Mouse (Mus musculus) A20 (cell line): ENCODE measurements around the gene Slc13a3.
"Not testable (repeated sequence)": the region's sequence is repeated elsewhere in the genome, so short reads cannot be mapped to it uniquely, and the experiment has no call there.

Source experiments
- DNase-seq: peaks from one replicate; pipeline ENCODE4 v3.0.0-alpha.2; 2011; ENCODE audit warnings: low read depth, low spot score

Gene Slc13a3

DNA sequence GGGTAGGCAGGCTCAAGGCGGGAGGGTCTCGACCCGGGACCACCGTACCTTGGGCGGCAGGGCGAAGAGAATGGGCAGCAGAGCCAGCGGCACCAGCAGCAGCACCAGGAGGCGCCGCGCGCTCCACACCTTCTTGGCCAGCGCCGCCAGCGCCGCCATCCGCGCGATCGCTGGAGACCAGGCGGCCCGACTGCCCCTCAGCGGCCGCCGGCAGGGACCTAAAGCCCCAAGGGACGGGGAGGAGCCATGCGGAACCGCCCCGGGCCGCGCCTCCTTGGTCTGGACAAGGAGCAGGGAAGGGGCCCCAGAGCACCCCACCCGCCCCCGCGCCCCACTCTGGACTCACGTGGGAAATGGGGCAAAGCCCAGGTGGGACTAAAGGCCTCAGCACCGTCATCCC, at the start of gene Slc13a3:
TSS of gene Slc13a3 (minus strand) at position 228 of the 400 bp plus-strand sequence.
- DNase-seq, result no peak

DNA sequence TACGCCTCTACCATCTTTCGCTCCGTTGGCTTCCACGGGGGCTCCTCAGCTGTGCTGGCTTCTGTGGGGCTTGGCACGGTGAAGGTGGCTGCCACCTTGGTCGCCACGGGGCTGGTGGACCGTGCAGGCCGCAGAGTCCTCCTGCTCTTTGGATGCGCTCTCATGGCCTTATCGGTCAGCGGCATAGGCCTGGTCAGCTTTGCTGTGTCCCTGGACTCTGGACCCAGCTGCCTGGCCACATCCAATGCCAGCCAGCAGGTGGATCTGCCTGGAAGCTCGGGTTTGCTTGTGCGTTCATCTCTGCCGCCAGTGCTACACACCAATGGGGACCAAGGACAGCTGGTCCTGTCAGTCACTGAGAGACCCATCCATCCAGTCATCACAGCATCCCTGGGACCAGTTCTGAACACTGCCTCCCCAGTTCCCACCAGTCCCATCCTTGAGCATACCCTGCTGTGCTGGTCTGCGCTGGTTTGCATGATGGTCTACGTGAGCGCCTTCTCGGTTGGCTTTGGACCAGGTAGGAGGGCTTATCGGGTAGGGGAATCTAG, 42.2 kb upstream of the Slc13a3 start:
- no peak for DNase-seq

DNA sequence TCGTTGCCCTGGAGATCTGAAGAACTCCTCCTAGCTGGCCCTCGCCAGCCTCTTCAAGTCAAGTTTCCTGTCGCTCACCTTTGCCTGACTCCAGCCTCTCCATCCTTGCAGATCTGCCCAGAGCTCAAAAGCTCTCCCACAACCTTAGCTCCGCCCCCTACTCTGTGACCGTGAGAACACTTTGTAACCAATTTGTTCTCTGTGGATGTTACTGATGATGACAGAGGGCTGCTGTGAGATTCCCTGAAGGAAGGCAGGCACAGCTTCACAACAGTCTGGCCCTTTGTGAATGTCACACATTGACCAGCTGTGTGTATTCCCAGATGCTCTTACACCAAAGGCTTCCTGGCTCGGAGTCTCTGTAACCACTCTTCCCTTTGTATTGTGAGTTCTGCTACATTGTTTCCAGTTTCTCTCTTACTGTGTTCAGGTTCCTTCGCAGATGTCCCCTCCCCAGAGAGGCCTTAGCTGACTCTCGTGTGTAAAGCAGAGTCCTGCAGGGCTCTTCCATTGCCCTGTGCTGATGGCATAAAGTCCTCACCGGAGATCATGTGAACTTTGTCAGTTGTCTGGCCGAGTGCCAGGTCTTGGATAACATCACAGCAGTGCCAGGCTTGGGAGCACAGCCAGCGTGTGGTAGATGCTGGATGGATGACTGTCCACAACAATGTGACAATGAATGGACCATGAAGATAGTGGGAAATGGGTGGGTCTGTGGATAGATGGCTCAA, 40.0 kb upstream of the Slc13a3 start:
- DNase-seq, result no peak

DNA sequence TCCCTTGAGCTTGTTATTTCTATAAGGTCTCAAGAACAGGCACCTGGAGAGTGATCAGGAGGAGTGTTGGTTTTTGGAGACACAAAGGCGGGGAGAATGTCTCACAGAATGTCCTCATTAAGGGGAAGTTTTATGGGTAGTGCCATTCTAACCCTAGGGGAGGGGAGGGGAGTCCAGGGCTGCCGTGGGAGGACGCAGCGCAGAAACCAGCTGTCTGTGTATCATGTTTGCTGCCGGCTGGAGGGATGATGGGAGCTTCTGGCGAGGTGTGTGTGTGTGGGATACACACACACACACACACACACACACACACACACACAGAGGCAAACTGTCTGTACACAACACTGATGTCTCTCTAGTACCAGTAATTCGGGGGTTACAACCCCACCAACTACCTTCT, 39.4 kb upstream of the Slc13a3 start:
- no peak for DNase-seq

DNA sequence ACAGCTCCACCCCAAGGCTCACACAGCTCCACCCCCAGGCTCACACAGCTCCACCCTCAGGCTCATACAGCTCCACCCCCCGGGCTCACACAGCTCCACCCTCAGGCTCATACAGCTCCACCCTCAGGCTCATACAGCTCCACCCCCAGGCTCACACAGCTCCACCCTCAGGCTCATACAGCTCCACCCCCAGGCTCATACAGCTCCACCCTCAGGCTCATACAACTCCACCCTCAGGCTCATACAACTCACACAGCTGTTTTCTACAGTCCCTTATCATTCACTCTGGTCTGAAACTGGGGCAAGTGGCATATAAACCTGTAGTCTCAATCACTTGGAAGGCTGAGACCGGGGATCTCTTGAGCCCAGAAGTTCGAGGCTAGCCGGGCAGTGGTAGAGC, 38.5 kb upstream of the Slc13a3 start:
- DNase-seq, result peak; percentile 23

DNA sequence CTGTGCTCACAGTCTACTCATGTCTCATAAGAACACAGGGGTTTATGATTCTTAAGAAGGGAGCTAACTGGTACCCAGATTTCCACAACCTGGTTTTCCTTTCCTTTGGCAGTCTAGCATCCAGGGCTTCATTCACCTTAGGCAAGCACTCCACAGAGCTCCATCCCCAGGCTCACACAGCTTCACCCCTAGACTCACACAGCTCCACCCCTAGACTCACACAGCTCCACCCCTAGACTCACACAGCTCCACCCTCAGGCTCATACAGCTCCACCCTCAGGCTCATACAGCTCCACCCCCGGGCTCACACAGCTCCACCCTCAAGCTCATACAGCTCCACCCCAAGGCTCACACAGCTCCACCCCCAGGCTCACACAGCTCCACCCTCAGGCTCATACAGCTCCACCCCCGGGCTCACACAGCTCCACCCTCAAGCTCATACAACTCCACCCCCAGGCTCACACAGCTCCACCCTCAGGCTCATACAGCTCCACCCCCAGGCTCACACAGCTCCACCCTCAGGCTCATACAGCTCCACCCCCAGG, 38.0 kb upstream of the Slc13a3 start:
- not testable (repeated sequence) for DNase-seq

DNA sequence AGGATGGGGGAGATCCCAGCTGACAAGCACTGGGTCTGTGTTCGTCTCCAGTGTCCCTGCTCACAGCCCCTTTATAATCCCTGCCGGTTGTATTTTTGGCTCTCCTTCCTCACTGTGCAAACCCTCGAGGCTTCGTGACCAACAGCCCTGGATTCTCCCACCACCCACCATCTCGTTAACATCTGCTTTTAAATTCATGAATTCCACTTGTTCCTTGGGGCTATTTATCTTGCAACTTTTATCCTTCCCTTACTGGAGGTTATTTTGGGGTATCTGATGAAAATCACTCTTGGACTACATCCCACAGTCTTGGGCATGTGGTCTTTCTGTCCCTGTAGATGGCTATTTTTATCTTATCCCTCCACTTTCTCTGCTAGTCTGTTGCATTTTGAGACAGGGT, 37.4 kb upstream of the Slc13a3 start:
- DNase-seq, result no peak

DNA sequence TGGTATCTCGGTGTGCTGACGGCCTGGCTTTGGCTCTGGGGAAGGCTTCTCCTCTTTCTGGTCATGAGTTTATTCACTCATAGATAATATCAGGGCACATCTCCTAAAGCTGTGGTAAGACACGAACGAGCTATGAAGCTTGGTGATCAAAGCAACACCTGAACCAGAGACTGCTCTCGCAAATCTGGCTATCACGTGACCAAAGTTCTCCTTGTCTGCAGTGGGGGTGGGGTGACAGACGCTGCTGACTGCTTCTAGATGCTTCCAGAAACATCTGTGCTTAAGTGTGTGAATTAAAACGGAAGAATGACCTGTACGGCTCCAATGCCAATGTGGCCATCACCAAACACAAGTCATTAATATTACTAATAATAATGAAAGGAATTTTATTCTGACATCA, 36.7 kb upstream of the Slc13a3 start:
- no peak for DNase-seq

DNA sequence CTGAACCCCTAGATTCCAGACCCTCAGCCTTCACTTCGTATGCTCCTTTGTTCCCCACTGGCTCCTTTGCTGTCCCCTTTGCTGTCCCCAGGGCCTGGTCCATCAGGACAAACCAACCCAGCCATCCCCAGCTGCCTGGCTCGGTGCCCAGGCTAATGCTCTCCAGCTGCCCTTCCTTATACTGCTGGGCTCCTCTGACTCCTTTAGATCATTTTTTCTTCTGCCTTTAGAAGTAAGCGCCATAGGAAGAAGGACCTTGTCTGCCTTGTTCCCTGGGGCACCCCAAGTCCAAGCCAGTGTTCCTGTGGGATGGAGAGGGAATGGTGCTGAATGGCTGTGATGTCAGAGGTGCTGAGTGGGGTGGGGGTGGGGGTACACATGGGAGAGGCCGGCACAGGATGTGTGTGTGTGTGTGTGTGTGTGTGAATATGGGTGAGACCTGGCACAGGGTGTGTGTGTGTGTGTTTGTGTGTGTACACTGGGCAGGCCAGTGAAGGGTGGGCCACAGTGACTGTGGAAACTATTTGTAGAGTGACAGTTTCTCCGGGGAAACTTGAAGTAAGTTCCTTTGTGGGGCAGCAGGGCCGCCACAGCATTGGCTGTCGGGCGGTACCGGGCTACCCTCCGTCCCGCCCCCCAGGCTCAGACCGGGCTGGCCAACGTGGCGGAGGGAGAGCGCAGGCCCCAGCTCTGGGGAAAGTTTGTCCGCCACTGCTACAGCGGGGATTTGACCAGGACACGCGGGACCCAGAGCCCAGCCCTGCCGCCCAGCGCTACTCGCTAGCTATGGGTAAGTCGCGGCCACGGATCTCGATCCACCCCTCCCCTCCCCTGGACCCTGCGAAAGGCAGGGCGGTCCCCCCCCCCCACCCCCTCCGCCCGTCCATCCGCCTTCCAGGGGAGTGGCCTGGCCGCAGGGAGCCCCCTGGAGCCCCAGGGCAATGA, 30.5 kb upstream of the Slc13a3 start, which contains the start of gene Slc2a10:
TSS of gene Slc2a10 (plus strand) at position 529 of the 945 bp plus-strand sequence.
- DNase-seq, result no peak

DNA sequence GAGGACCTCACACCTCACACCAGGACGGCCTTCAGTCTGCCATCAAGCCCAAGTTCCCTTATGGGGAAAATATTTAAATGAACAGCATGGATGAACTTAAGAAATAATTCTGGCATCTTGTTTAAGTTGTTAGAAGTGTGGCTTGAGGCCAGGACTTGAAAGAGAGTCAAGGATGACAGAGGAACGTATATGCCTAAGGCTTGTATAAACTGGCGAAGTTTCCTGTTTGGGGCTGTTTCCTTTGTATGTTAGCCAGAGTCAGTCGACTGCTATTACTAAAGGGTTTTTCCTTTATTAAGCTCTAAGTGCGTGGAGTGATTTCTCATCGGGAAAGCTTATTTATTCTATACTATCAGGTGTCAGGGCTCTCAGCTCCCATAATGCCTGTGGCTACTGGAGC, 25.8 kb upstream of the Slc13a3 start:
- DNase-seq, result no peak

DNA sequence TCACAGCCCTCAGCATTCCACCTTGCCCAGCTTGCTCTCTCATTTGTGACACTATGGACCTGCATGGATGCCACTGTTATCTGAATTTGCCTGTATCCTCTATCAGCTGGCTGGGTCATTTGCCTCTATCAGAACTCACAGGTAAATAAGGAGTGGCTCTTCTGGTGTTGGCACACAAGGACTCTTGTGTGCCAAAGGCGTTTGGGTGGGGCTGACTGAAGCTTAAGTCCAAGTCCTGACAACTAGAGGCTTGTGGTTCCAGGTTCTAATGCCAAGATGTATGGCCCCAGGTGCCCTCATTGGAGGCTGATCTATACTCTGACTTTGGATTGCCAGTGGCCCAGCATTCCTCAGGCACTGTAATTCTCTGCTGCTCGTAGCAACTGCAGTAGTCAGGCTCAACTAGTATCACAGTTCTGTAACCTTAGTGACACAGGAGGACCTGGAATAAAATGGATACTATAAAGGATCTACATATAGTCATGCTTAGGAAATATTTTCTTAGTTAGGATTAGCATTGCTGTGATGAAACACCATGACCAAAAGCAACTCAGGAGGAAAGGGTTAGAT, 24.8 kb upstream of the Slc13a3 start:
- no peak for DNase-seq

DNA sequence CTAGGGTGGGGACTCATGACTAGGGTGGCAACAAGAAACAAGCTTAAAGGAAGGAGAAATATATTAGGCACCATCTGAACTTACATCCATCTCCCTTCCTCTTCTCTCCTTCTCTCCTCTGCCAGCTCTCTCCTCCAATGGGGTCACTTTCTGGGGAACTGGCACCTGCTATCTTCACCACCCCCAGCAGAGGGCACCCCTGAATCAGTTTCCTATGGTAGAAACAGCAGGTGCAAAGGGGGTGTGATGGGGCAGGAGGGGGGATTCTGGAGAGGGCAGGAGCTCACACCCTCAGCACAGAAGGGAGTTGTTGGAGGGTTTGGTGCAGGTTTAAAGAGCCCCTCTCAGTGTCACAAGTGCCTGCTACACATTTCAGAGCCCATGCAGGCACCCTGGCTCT, 23.2 kb upstream of the Slc13a3 start:
- DNase-seq, result peak; percentile 70

DNA sequence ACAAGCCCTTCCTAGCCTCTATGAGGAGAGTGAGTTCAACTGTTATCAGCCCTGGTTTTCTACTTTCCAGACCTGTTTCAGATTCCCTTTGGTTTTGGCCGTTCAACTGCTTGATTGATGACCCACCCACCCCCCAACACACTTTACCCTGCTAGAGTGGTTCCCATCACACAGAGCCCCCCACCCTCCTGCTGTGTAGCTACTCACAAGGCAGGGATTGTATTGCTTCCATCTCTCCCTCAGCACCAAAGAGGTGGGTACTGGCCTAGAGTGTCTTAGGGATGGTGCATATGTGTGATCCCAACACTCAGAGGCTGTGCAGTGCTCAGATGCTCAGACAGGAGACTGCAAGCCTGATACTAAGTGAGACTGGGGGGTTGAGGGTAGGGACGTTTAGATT, 21.5 kb upstream of the Slc13a3 start:
- peak; percentile 57 for DNase-seq

DNA sequence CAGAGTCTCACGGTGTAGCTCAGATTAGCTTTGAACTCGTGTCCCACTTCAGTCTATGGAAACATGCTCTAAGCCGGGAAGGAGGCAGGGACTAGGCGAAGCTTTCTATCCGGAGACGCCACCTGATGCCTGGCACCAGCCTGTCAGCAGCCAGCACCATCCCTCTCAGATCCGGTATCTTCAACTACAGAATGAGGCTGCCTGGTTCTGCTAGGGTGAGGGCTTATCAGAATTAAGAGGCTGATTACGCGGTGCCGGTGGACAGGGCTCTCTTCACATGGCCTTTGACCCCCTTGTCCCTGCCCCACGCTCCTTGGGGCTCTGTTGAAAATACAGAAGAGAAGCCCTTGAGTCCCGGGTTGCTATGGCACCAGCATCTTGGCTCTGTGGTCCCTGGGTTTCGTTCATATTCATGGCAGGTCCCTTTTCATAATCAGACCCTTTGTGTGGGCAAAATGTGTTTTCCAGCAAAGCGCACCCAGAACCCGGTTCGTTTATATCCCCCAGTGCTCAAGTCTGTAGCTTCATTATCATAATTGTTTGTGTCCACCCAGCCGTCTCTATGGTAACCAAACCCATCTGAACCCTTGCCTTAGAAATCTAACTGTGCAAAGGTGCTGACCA, 20.7 kb upstream of the Slc13a3 start:
- DNase-seq, result no peak

DNA sequence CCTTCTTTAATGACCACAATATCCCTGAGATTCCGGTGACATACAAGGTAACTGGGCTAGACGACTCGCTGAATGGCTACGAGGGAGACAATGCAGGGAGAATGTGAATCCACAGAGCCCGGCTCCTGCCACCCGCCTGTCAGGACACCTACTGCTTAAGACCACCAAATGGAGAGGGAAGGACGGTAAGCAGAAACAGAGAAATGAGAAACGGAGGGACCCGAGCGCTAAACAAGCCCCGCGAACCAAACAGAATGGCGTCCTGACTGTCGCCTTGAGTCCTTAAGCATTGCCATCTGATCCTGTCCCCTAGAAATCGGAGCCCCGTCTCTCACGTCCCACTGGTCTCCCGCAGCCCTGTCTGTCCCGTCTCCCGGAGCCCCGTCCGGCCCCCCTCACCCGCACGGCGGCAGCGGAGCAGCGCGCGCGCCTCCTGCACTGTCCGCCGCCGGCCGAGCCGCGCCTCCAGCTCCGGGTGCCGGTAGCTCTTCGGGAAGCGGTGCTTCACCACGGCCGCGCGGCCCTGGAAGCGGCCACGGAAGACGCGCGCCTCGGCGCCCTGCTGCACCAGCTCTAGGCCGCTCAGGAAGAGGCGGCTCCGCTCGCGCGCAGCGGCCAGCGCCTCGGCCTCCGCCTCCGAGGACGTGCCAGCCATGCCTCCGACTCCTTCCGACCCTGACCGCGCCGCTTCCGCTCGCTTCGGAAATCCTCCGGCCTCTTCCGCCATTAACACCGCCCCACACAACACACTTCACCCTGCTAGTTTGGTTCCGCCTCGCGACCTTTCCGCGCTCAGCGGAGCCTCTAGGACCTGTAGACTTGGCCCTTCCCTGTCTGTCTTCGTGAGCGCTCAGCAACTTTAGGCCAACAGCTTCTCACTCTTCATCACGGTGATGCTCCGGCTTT, 19.9 kb upstream of the Slc13a3 start, which contains the start of gene Trp53rka:
TSS of gene Trp53rka (minus strand) at position 677 of the 906 bp plus-strand sequence.
- DNase-seq, result peak; percentile 89

DNA sequence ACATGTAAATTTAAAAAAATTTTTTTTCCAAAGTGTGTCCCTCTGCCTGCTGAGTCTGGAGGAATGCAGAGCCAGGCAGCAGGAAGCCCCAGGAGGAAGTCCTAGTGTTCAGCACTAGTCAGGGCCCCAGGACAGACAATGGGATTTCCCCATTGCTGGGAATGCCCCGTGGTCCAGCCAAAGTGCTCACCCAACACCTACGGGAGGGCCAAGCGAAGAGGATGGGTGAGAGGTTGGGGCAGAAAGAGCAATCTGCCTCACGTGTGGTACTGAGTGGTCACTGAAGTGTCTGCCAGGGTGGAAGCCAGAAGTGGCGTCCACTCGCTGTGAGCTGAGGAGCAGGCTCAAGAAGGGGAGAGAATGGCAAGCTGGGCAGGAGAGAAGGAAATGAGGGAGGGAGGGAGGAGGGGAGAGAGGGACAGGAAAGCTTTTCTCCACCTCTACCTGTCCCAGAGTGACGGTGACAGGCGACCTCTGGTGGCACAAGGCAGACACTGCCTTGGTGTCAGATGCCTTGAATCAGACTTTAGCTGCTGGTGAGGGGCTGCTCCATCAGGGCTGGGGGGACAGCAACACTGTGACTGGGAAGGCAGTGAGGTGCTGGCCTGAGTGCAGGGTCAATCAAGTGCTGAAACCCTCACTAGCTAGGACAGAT, 14.0 kb upstream of the Slc13a3 start:
- peak; percentile 51 for DNase-seq

DNA sequence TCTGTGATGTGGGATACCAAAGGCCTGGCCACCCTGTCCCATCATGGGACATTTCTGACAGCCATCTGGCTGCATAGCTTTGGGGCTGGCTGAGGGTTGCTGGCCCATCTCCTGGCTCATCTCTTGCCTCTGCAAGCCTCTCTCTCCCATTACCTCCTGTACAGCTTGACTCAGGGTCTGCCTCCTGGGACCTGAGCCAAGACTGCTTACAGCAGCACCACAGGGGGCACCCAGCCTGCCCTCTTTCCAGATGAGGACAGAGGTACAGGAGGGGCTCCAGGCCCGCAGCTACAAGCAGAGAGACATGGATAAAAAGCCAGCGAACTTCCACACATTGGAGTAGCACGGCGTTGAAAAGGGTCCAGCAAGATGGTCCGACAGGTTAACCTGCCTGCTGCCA, 13.4 kb upstream of the Slc13a3 start:
- no peak for DNase-seq

DNA sequence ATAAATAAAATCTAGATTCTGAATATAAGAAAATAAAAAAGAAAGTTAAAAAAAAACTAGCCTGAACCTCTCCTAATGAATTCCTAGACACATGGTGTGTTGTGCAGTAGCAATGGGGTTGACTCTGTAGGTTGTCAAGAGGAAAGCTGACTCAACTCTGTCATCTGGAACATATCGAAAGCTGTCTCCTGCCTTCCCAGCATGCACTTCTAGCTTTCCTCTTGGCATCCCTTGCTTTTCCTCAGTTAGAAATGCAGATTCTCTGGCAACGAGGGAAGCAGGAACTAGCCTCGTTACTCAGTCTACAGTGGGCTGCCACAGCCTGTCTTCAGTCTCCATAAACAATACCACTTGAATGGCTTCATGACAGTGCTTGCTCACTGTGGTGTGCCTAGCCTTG, 12.8 kb upstream of the Slc13a3 start:
- no peak for DNase-seq

DNA sequence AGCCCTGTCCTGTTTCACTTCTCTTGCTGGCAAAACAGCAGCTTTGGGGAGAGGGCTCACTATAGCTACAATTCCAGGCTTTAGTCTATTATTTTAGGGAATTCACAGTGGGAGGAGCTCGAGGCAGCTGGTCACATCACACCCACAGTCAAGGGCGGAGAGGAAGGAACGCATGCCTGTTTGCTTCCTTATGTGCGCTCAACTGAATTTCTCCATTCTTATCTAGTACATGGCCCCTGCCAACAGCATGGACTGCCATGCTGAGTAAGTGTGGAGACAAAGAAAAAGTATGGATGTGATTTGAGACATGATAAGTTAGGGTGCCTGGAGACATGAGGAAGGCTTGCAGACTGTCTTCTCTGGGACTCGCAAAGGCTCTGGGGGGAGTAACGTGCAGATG, 11.1 kb upstream of the Slc13a3 start:
- no peak for DNase-seq

DNA sequence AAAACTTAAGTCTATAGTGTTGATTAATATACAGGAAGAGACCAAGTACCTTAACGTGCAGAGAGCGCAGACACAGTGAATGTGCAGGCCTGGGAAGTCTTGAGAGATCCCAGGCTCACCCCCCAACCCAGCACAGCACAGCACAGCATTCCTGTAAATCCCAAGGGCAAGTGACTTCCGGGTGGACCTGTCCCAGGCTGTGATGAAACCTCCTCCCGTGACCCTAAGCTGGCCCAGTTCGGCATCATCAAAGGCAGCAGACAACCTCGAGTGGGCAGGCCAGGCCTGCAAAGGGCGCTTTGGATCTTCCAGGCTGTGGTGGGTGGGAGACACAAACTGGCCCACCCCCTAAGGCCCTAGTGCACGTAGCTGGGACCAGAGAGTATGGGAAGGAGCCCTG, 9.0 kb upstream of the Slc13a3 start:
- DNase-seq, result no peak
